Mouse (Mus musculus) bone marrow, adult 2 months (tissue): ENCODE measurements at regions not wholly inside any gene's neighbourhood (a gene's known extent, or its start where the extent isn't known, plus 50 kb on each side); places are given as distances from the start of the nearest gene placed in this dataset.

ENCODE experiments used
- H3K27ac ChIP-seq: fragments of 200-500 bp; 2 replicates; pipeline ENCODE4 v1.5.1; 2012; ENCODE audit warnings: low read depth, mild to moderate bottlenecking, control low read depth, inconsistent platforms, low read length; ENCODE audit not compliant: control insufficient read depth, poor library complexity, insufficient read depth
- H3K4me1 ChIP-seq: fragments of 200-500 bp; 2 replicates; pipeline ENCODE4 v1.6.1; 2011; ENCODE audit warnings: low read length; ENCODE audit not compliant: control insufficient read depth, insufficient read depth
- H3K4me3 ChIP-seq: fragments of 200-500 bp; replicated peaks from 2 replicates; pipeline ENCODE3; 2011; ENCODE audit warnings: mild to moderate bottlenecking, low read depth, low read length, control low read depth; ENCODE audit not compliant: control insufficient read depth
- CTCF ChIP-seq: fragments of 200-500 bp; IDR thresholded peaks from 2 replicates; pipeline ENCODE4 v1.5.1; 2011; ENCODE audit warnings: low read length, control low read depth; ENCODE audit not compliant: control insufficient read depth, insufficient read depth
- POLR2A ChIP-seq: fragments of 200-500 bp; IDR thresholded peaks from 2 replicates; pipeline ENCODE4 v1.6.1; 2011; ENCODE audit warnings: low read depth, mild to moderate bottlenecking, control low read depth, low read length, borderline replicate concordance; ENCODE audit not compliant: control insufficient read depth
- WGBS: fragments of 180-500 bp; shearing (Covaris S2); methylation state at CpG from one replicate; pipeline ENCODE4 v1.1.7; 2018; 5-methylcytosine and 5-hydroxymethylcytosine counted together

GRCm38 (mm10) chr6:31313869-31314470 lies 84.6 kb upstream of the Mkln1 start:
- 26% methylated on average over 5 of the region's 5 CpGs for WGBS
- no peak for TF ChIP-seq POLR2A
- TF ChIP-seq CTCF, result no peak
- Histone ChIP-seq H3K27ac (no peak overlapping the region), H3K4me3 (no peak overlapping the region), H3K4me1 (no peaks in the 10 kb centered on the region)

GRCm38 (mm10) chr6:31317741-31318225 lies 80.8 kb upstream of the Mkln1 start:
- H3K27ac ChIP-seq, result no peak overlapping the region
- H3K4me3 ChIP-seq, result no peak overlapping the region

GRCm38 (mm10) chr6:31318506-31318905 lies 80.0 kb upstream of the Mkln1 start:
- Histone ChIP-seq H3K4me3 (no peak overlapping the region), H3K27ac (no peak overlapping the region)

More at GRCm38 (mm10) chr6:31317741-31318225, 80.8 kb upstream of the Mkln1 start:
- WGBS, result 35% methylated on average over 12 of the region's 12 CpGs
- H3K4me1 ChIP-seq, result no peaks in the 10 kb centered on the region
- TF ChIP-seq POLR2A, result no peak
- TF ChIP-seq CTCF, result no peak

DNA sequence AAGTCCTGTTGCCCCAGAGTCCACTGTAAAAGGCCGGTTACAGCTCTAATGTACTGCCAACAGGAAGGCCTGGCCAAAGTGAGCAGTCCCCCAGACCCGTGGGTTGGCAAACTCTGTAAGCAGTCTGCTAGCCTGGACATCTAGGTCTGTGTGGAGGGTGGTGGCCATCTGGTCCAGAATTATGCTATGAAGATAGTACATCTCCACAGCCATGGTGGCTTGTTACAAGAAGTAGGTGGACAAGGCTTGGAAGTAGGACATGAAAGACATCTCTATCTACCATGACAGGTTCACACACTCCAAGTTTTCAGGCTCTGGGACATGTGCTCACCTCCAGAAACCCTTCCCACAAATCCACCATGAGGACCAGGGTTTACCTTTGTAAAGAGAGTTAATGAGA lies 79.1 kb upstream of the Mkln1 start:
- Histone ChIP-seq H3K4me1 (no peaks in the 10 kb centered on the region), H3K4me3 (no peak overlapping the region), H3K27ac (no peak overlapping the region)
- TF ChIP-seq CTCF (no peak), POLR2A (no peak)
- WGBS, result 70% methylated on average over 2 of the region's 2 CpGs

More at GRCm38 (mm10) chr6:31318506-31318905, 80.0 kb upstream of the Mkln1 start:
- H3K4me1 ChIP-seq, result no peaks in the 10 kb centered on the region
- TF ChIP-seq POLR2A (no peak), CTCF (no peak)
- 9% methylated on average over 11 of the region's 11 CpGs for WGBS

- Histone ChIP-seq H3K4me3 (no peak overlapping the region), H3K27ac (no peak overlapping the region), H3K4me1 (no peaks in the 10 kb centered on the region)
- 72% methylated on average over 3 of the region's 3 CpGs for WGBS
- TF ChIP-seq POLR2A, result no peak
- no peak for TF ChIP-seq CTCF
Measured at GRCm38 (mm10) chr6:31320141-31320830, 78.2 kb upstream of the Mkln1 start.

DNA sequence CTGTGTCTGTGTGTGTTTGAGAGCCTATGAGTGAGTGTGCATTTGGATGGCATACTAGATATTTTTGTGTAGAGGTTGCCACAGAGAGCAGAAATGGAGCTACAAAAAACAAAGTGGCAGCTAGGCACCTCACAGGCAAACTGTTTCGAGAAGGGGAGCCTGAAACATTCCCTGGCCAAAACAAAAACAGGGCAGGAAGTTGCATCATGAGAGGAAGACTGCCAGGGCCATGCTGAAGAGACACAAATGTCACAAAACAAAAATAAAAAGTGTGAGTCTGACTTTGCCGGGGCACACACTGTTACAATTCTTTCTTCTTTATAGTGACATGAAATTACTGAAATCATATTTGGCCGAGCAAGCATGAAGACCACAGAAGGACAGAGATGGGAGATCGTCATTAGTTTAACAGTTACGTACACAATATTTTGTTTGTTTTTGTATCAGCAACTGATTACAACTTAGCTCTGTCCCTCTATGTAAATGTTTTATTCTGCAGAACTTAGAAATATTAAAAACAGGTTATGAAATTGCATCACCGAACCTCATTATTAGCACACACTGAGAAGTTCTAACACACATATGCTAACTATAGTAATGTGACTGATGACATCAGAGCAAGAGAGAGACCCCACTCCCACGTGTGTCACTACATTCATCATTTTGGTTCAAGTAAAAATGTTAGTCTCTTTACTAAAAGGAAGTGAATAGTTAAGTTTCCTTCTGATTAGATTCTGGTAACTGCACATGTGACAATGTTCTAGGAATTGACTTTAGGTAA lies 77.3 kb upstream of the Mkln1 start:
- WGBS, result 52% methylated on average over 7 of the region's 7 CpGs
- TF ChIP-seq POLR2A, result no peak
- TF ChIP-seq CTCF, result no peak
- Histone ChIP-seq H3K27ac (no peak overlapping the region), H3K4me3 (no peak overlapping the region), H3K4me1 (no peaks in the 10 kb centered on the region)

- 67% methylated on average over 10 of the region's 10 CpGs for WGBS
- Histone ChIP-seq H3K4me3 (no peak overlapping the region), H3K4me1 (no peaks in the 10 kb centered on the region), H3K27ac (no peak overlapping the region)
- TF ChIP-seq POLR2A (no peak), CTCF (no peak)
Measured at GRCm38 (mm10) chr6:31321902-31322301, 76.6 kb upstream of the Mkln1 start.
